ENCODE assay signal across 11 mouse cellular contexts in the genomic region with DNA sequence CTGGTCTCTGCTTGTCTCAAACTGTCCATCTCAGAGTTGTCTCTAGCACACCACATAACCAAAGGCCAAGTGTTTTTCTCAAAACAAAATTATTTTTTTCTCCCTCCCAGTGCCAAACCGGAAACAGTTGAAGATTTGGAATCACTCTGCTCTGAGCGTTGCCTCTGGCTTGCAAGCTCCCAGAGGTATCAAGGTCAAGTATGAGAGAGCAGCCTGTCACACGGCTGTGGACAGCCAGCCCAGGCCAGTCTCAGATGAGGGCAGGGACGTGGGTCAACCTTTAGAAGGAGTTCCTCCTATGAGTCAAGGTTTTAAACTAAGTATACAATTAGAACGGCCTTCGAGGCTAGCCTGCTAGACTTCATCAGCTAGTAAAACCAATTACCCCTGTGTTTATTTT. TPM values are rescaled to one million over a fixed set of nuclear protein-coding genes. Genes with fewer than 3 reads are reported as not detected.
DNase-seq lines count a peak whose midpoint lies in the region; ATAC-seq and TF ChIP-seq lines count a peak whose summit lies in the region.
"Had no signal": no experiment of that assay in that cellular context is flagged by ENCODE, and none has a peak within 500 bp of the region (broad histone marks: within the 10 kb centered on the region; RNA-seq: fewer than 3 reads in every experiment).

No protein-coding gene starts in this region.

- TF ChIP-seq POLR2A in heart, adult 2 months (IDR thresholded peaks at IDR 0.05; ENCODE audit: insufficient read depth, low read depth, low read length) = no peak
- TF ChIP-seq POLR2A in thymus, adult 2 months (IDR thresholded peaks at IDR 0.05; ENCODE audit: control insufficient read depth, extremely low read depth, insufficient read depth, low read length, poor library complexity) = no peak

- no peak overlapping the region for H3K4me2 ChIP-seq in lung, postnatal 0 days (replicated peaks; ENCODE audit: low read depth, low read length)
- H3K4me2 ChIP-seq: midbrain, embryonic 15.5 days had no signal

- DNase-seq in heart, adult 11 months = peak; percentile 94
- DNase-seq in heart, adult 2 months = no peak
- DNase-seq in lung, postnatal 0 days (ENCODE audit: low spot score) = peak; percentile 49
- no peak for DNase-seq in lung, postnatal 10 days
- peak; percentile 53 for DNase-seq in kidney, adult 11 months
- peak; percentile 26 for DNase-seq in lung, postnatal 25 days (ENCODE audit: low spot score)
- no peak for DNase-seq in thymus, adult 2 months
- no peak for DNase-seq in Muller cell, postnatal 12 days (ENCODE audit: inconsistent ontology term)
- DNase-seq: cerebellum, postnatal 10 days had no signal

- H3K4me1 ChIP-seq in heart, adult 2 months (ENCODE audit: control insufficient read depth, insufficient read depth, low read length) = peaks cover 2% of the 10 kb centered on the region; the same call in 1 of the 2 replicates
- H3K4me1 ChIP-seq in lung, postnatal 0 days (ENCODE audit: insufficient read depth, low read depth, low read length) = no peaks in the 10 kb centered on the region
- H3K4me1 ChIP-seq in thymus, adult 2 months (replicated peaks; ENCODE audit: control insufficient read depth, insufficient read depth, low read length) = no peaks in the 10 kb centered on the region

- no peak for TF ChIP-seq CTCF in heart, adult 2 months (IDR thresholded peaks at IDR 0.05)
- no peak for TF ChIP-seq CTCF in lung, postnatal 0 days (IDR thresholded peaks at IDR 0.05)
- TF ChIP-seq CTCF in thymus, adult 2 months (IDR thresholded peaks at IDR 0.05; ENCODE audit: borderline replicate concordance, control insufficient read depth, extremely low read depth, insufficient read depth, low read length, poor library complexity) = no peak

- peak; percentile 62 for ATAC-seq in lung, postnatal 0 days
- ATAC-seq: intestine, embryonic 16.5 days; midbrain, embryonic 15.5 days had no signal

- H3K79me2 ChIP-seq in heart, adult 2 months (replicated peaks; ENCODE audit: control insufficient read depth, insufficient read depth, low read length) = no peaks in the 10 kb centered on the region

- no peak overlapping the region for H3K27ac ChIP-seq in heart, adult 2 months
- no peak overlapping the region for H3K27ac ChIP-seq in lung, postnatal 0 days (ENCODE audit: low read length)
- no peak overlapping the region for H3K27ac ChIP-seq in thymus, adult 2 months (ENCODE audit: control insufficient read depth, insufficient read depth, low read length)
- H3K27ac ChIP-seq: midbrain, embryonic 15.5 days had no signal

- no peak overlapping the region for H3K4me3 ChIP-seq in heart, adult 2 months
- no peak overlapping the region for H3K4me3 ChIP-seq in lung, postnatal 0 days (ENCODE audit: low read depth, low read length)
- no peak overlapping the region for H3K4me3 ChIP-seq in thymus, adult 2 months (ENCODE audit: control insufficient read depth, insufficient read depth, low read length)
- H3K4me3 ChIP-seq: midbrain, embryonic 15.5 days had no signal

- no peaks in the 10 kb centered on the region for H3K27me3 ChIP-seq in heart, adult 2 months (ENCODE audit: control insufficient read depth, insufficient read depth, low read length)
- no peaks in the 10 kb centered on the region for H3K27me3 ChIP-seq in lung, postnatal 0 days (replicated peaks; ENCODE audit: insufficient read depth, low read length)
- H3K27me3 ChIP-seq in thymus, adult 2 months (ENCODE audit: control insufficient read depth, insufficient read depth, low read length) = no peaks in the 10 kb centered on the region
- H3K27me3 ChIP-seq: midbrain, embryonic 15.5 days had no signal

- H3K9me3 ChIP-seq in lung, postnatal 0 days (ENCODE audit: low read length) = no peaks in the 10 kb centered on the region
- H3K9me3 ChIP-seq: midbrain, embryonic 15.5 days had no signal

- H3K36me3 ChIP-seq in heart, adult 2 months (ENCODE audit: control insufficient read depth, insufficient read depth, low read length) = no peaks in the 10 kb centered on the region
- H3K36me3 ChIP-seq in lung, postnatal 0 days (ENCODE audit: insufficient read depth, low read length) = no peaks in the 10 kb centered on the region
- no peaks in the 10 kb centered on the region for H3K36me3 ChIP-seq in thymus, adult 2 months (ENCODE audit: control insufficient read depth, insufficient read depth, low read length)
- H3K36me3 ChIP-seq: midbrain, embryonic 15.5 days had no signal

- intact Hi-C loops in heart, adult 2 months (cut with DNase I) = no loop called here

- 23% methylated on average over 6 of the region's 6 CpGs for WGBS in heart, adult 2 months
- WGBS in lung, postnatal 0 days = 17% methylated on average over 6 of the region's 6 CpGs
- WGBS in thymus, adult 2 months = 92% methylated on average over 6 of the region's 6 CpGs

- no peak overlapping the region for H3K9ac ChIP-seq in heart, adult 2 months (ENCODE audit: low read depth, low read length)
- H3K9ac ChIP-seq in lung, postnatal 0 days (replicated peaks; ENCODE audit: low read depth) = no peak overlapping the region
- H3K9ac ChIP-seq: midbrain, embryonic 15.5 days had no signal

- no peak for TF ChIP-seq EP300 in heart, adult 2 months (IDR thresholded peaks at IDR 0.05; ENCODE audit: insufficient read depth, low read depth, low read length)
- TF ChIP-seq EP300 in lung, postnatal 0 days (IDR thresholded peaks at IDR 0.05) = no peak

RNA-seq across cellular contexts. Expression of a gene that starts 43.6 kb away (rescaled TPM):
- total RNA-seq in heart, adult 2 months (2021) = 100 to 1,000 TPM; 132 to 145 TPM
- 36.7 and 86.5 TPM in 2 replicates for polyA plus RNA-seq in heart, adult 2 months (2012; rRNA removed)
- polyA plus RNA-seq in lung, postnatal 0 days (2015; fragmentation: Nextera tagmentation; extraction: Ambion mirVana) = 867 and 887 TPM in 2 replicates
- 57.1 and 57.3 TPM in 2 replicates for polyA plus RNA-seq in thymus, adult 2 months (2012; rRNA removed)

Comparison
In these comparisons a context has a peak if more than half of its experiments do, and no peak if none do; other contexts are left out.
1. DNase-seq: peak in heart, adult 11 months (single experiment), lung, postnatal 0 days (single experiment), kidney, adult 11 months (single experiment) and lung, postnatal 25 days (single experiment); none in heart, adult 2 months (0 of 2), lung, postnatal 10 days (single experiment), thymus, adult 2 months (single experiment) and Muller cell, postnatal 12 days (single experiment).